Mouse (Mus musculus) hindbrain, postnatal 0 days (tissue): ENCODE measurements around the gene Hecw2. TPM values are rescaled to one million over a fixed set of nuclear protein-coding genes. Genes with fewer than 3 reads are reported as not detected.

ENCODE experiments used
- ATAC-seq: fragments of 200-750 bp; cut with Nextera tagmentation; 2 replicates; pipeline ENCODE4 v1.8.0; 2017; ENCODE audit warnings: mild to moderate bottlenecking, moderate TSS enrichment, moderate library complexity
- DNase-seq: peaks from one replicate; pipeline ENCODE4 v3.0.0-alpha.2; 2015; ENCODE audit warnings: low spot score
- H3K27ac ChIP-seq: fragments of 300-500 bp; sonication (generic); 2 replicates; pipeline ENCODE4 v1.5.1; 2014; ENCODE audit warnings: mild to moderate bottlenecking
- H3K27me3 ChIP-seq: fragments of 300-500 bp; sonication (generic); 2 replicates; pipeline ENCODE4 v1.6.1; 2014; ENCODE audit warnings: low read length, mixed read lengths; ENCODE audit not compliant: insufficient read depth
- H3K36me3 ChIP-seq: fragments of 300-500 bp; sonication (generic); 2 replicates; pipeline ENCODE4 v1.6.1; 2014; ENCODE audit warnings: low read length, mixed read lengths; ENCODE audit not compliant: insufficient read depth
- H3K4me1 ChIP-seq: fragments of 300-500 bp; sonication (generic); 2 replicates; pipeline ENCODE4 v1.6.1; 2014; ENCODE audit warnings: antibody characterized with exemption, low read length, mixed read lengths; ENCODE audit not compliant: insufficient read depth
- H3K4me2 ChIP-seq: fragments of 300-500 bp; sonication (generic); 2 replicates; pipeline ENCODE4 v1.6.1; 2014; ENCODE audit warnings: low read depth, mild to moderate bottlenecking, low read length, moderate library complexity, mixed read lengths
- H3K4me3 ChIP-seq: fragments of 300-500 bp; sonication (generic); 2 replicates; pipeline ENCODE4 v1.5.1; 2014; ENCODE audit warnings: low read length
- H3K9ac ChIP-seq: fragments of 300-500 bp; sonication (generic); replicated peaks from 2 replicates; pipeline ENCODE4 v1.6.1; 2014; ENCODE audit warnings: mild to moderate bottlenecking, low read length, moderate library complexity, mixed read lengths
- H3K9me3 ChIP-seq: fragments of 300-500 bp; sonication (generic); 2 replicates; pipeline ENCODE4 v1.6.1; 2016; ENCODE audit warnings: low read length, mixed read lengths
- CTCF ChIP-seq: IDR thresholded peaks from 2 replicates; pipeline ENCODE4 v1.5.1; 2016; ENCODE audit warnings: antibody characterized with exemption, control low read depth, low read depth
- WGBS: fragments of 180-500 bp; shearing (Covaris S2); extraction: QIAGEN DNeasy Blood & Tissue Kit; methylation state at CpG from one replicate; pipeline ENCODE4 v1.1.7; 2014; 5-methylcytosine and 5-hydroxymethylcytosine counted together
- polyA plus RNA-seq: library from polyadenylated mRNA; unstranded; fragments of >200 nt; fragmentation: Nextera tagmentation; extraction: Ambion mirVana; gene quantifications from 2 replicates; pipeline ENCODE4 v1.2.1, GENCODE M21; 2015
- total RNA-seq: library from RNA; depleted of rRNA; stranded (reverse); fragments of >200 nt; gene quantifications from 2 replicates; pipeline ENCODE4 v1.2.3, GENCODE M21; 2014

Hecw2 gene
- total and polyA plus RNA-seq, 2 experiments from 2014 or later: 6.3 to 21.1 TPM

DNA sequence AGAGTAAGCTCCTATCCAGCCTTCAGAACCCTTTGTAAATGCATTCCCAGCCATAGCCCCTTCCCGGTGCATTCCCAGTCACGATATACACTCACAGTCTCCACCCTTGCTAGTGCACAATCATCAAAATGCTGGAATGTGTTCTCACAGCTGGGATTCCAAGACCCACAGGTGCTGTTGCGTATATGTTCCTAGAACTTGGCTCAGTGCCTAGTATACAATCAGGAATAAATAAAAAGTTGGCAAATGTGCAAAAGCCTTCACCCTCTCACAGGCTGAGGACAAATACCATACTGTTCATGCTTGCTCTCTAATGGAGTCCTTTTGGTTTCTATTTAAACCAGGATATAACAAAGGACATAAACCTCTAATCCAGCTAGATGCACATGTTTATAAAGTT lies 283.1 kb downstream of the Hecw2 start:
- Histone ChIP-seq H3K9ac (no peak overlapping the region), H3K4me1 (no peaks in the 10 kb centered on the region), H3K27ac (no peak overlapping the region), H3K9me3 (no peaks in the 10 kb centered on the region), H3K27me3 (no peaks in the 10 kb centered on the region), H3K4me2 (no peak overlapping the region), H3K4me3 (no peak overlapping the region), H3K36me3 (peaks cover 8% of the 10 kb centered on the region; the same call in 1 of the 2 replicates)
- DNase-seq: no peak
- TF ChIP-seq CTCF: no peak
- no peak for ATAC-seq
- 65% methylated on average over 3 of the region's 3 CpGs for WGBS

DNA sequence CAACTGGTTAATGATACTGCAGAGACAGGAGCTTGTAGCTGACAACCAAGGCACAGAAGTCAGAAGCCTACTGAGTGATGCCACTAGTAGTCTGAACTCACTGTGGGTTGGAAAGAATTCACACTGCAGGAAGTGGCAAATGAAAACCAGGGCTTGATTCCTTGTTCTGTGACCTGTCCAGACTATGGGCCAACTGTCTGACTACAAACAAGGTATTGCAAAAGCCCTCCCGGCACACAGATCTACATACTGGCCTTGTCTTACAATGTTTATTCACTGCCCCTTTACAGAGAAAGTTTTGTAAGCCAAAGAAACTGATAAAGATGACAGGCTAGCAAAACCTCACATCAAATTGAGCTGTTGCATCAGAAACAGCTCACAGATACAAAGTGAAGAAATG lies 284.7 kb downstream of the Hecw2 start:
- Histone ChIP-seq H3K27me3 (no peaks in the 10 kb centered on the region), H3K4me3 (no peak overlapping the region), H3K4me1 (no peaks in the 10 kb centered on the region), H3K4me2 (no peak overlapping the region), H3K9me3 (no peaks in the 10 kb centered on the region), H3K27ac (no peak overlapping the region), H3K36me3 (peaks cover 8% of the 10 kb centered on the region; the same call in 1 of the 2 replicates), H3K9ac (no peak overlapping the region)
- no peak for TF ChIP-seq CTCF
- no peak for DNase-seq
- 77% methylated on average over 1 of the region's 1 CpGs for WGBS
- ATAC-seq: no peak

DNA sequence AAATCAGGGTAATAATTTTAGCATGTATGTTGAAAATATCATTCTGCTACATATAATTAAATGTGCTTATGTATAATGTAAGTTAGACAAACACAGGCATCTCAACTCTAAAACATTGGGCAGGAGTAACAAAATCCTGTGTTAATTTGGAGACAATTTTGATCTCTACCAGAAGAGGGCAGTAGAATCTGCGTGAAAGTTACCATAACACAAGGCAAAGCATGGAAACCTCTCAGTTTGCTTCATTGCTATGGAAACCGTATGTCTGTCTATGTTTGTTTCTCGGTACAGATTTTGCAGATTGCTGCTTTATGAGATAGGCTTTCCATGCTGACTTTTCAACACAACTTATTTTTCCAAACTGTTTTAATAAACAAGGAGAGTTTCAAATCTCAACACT lies 285.9 kb downstream of the Hecw2 start:
- Histone ChIP-seq H3K4me1 (no peaks in the 10 kb centered on the region), H3K27me3 (no peaks in the 10 kb centered on the region), H3K9me3 (no peaks in the 10 kb centered on the region), H3K4me3 (no peak overlapping the region), H3K9ac (no peak overlapping the region), H3K27ac (no peak overlapping the region), H3K36me3 (peaks cover 8% of the 10 kb centered on the region; the same call in 1 of the 2 replicates), H3K4me2 (no peak overlapping the region)
- DNase-seq (peak; percentile 87), ATAC-seq (peak; percentile 80)
- WGBS: 9% methylated on average over 3 of the region's 3 CpGs
- peak; percentile 83 for TF ChIP-seq CTCF

DNA sequence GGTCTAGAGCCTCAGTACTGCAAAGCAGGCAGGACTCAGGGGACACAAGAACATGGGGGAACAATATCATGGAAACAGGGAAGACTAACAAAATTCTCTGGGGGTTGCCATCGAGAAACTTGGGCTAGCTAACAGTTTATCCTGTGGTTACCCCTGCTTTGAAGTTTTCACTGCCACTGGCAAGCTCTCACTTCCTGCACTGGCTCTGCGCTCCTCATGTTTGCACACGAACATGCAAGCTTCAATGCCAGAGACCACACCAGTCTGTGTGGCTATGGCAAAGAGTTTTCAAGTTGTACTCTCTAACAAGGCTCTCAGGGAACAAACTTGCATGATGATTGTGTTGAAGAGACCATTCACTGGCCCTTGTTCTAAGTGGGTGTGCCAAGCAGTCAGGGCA lies 288.8 kb downstream of the Hecw2 start:
- DNase-seq: no peak
- Histone ChIP-seq H3K9me3 (no peaks in the 10 kb centered on the region), H3K27me3 (no peaks in the 10 kb centered on the region), H3K4me3 (no peak overlapping the region), H3K4me2 (no peak overlapping the region), H3K36me3 (peaks cover 8% of the 10 kb centered on the region; the same call in 1 of the 2 replicates), H3K9ac (no peak overlapping the region), H3K27ac (no peak overlapping the region), H3K4me1 (no peaks in the 10 kb centered on the region)
- no peak for ATAC-seq
- 80% methylated on average over 3 of the region's 3 CpGs for WGBS
- TF ChIP-seq CTCF: no peak

DNA sequence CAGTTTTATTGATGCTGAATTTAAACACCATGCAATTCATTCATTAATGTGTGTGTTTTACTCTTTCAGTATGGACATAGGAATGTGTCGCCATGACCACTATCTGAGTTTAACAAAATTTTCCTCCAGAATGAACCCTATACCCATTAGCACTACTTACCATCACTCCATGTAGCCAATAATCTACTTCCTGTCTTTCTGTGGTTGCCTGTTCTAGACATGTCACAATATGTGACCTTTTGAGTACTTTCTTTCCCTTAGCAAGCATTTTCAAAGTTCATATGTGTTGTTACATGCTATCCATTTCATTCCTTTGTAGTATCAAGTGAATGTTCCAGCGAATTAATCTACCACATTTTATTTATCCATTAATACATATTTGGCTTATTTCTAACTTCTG lies 294.6 kb downstream of the Hecw2 start:
- Histone ChIP-seq H3K4me2 (no peak overlapping the region), H3K4me3 (no peak overlapping the region), H3K4me1 (no peaks in the 10 kb centered on the region), H3K27ac (no peak overlapping the region), H3K9me3 (no peaks in the 10 kb centered on the region), H3K36me3 (peaks cover 9% of the 10 kb centered on the region; the same call in 1 of the 2 replicates), H3K27me3 (no peaks in the 10 kb centered on the region), H3K9ac (no peak overlapping the region)
- no peak for ATAC-seq
- 97% methylated on average over 2 of the region's 2 CpGs for WGBS
- no peak for TF ChIP-seq CTCF
- DNase-seq: no peak

DNA sequence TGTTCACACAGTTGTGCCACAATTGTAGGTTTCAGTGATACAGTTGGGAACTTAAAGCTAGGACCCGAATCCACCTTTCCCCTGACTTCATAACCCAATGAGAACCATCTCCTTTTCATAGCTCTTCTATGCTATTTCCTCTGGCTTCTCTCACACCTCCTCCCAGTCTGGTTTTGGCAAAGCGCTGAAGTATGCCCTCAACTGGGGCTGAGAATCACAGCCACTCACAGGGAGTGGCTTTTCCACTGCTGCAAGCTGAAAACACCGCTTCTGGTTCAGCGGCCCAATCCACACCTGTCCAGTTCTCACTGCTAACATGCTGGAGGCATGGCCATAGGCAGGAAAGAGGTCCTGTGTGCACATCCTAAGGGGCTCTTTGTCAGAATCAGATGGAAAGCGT lies 300.7 kb downstream of the Hecw2 start:
- Histone ChIP-seq H3K27me3 (no peaks in the 10 kb centered on the region), H3K36me3 (no peaks in the 10 kb centered on the region), H3K27ac (no peak overlapping the region), H3K4me3 (no peak overlapping the region), H3K9me3 (no peaks in the 10 kb centered on the region), H3K4me1 (no peaks in the 10 kb centered on the region), H3K9ac (no peak overlapping the region), H3K4me2 (no peak overlapping the region)
- no peak for DNase-seq
- WGBS: 92% methylated on average over 5 of the region's 5 CpGs
- no peak for TF ChIP-seq CTCF
- no peak for ATAC-seq

DNA sequence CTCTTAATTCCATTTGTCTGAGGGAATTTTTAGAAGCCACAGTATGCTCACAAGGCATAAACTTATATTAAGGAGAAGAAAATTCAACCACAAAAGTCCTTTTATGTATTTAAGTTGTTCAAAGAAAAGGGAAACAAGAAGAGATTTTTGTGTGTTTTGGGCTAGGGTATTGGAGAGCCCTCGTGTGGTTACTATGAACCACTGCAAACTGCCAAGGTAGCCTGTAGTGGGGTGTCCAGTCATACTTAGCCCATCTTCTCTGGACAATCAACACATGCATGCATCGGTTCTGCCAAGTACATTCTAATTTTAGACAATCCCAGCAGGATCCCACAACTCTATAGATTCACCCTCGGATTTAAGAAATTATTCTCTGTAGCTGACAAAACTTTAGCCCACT lies 304.6 kb downstream of the Hecw2 start:
- WGBS: 44% methylated on average over 3 of the region's 3 CpGs
- no peaks in the 10 kb centered on the region for H3K9me3 ChIP-seq

More for the DNA sequence above, 304.6 kb downstream of the Hecw2 start:
- ATAC-seq (no peak), DNase-seq (peak; percentile 40)
- Histone ChIP-seq H3K4me3 (no peak overlapping the region), H3K27me3 (no peaks in the 10 kb centered on the region), H3K27ac (no peak overlapping the region), H3K4me1 (no peaks in the 10 kb centered on the region), H3K4me2 (no peak overlapping the region), H3K36me3 (no peaks in the 10 kb centered on the region), H3K9ac (no peak overlapping the region)
- TF ChIP-seq CTCF: peak; percentile 67
